Mouse (Mus musculus) olfactory bulb, adult 2 months (tissue): ENCODE data around the gene Pde6g.

ENCODE experiments used
- CTCF ChIP-seq: fragments of 200-500 bp; IDR thresholded peaks from 2 replicates; pipeline ENCODE4 v1.5.1; 2012; ENCODE audit warnings: low read depth, mild to moderate bottlenecking, low read length, moderate library complexity; ENCODE audit not compliant: insufficient read depth
- POLR2A ChIP-seq: fragments of 200-500 bp; IDR thresholded peaks from 2 replicates; pipeline ENCODE4 v1.6.1; 2012; ENCODE audit warnings: mild to moderate bottlenecking, low read depth, low read length, moderate library complexity; ENCODE audit not compliant: insufficient read depth

DNA sequence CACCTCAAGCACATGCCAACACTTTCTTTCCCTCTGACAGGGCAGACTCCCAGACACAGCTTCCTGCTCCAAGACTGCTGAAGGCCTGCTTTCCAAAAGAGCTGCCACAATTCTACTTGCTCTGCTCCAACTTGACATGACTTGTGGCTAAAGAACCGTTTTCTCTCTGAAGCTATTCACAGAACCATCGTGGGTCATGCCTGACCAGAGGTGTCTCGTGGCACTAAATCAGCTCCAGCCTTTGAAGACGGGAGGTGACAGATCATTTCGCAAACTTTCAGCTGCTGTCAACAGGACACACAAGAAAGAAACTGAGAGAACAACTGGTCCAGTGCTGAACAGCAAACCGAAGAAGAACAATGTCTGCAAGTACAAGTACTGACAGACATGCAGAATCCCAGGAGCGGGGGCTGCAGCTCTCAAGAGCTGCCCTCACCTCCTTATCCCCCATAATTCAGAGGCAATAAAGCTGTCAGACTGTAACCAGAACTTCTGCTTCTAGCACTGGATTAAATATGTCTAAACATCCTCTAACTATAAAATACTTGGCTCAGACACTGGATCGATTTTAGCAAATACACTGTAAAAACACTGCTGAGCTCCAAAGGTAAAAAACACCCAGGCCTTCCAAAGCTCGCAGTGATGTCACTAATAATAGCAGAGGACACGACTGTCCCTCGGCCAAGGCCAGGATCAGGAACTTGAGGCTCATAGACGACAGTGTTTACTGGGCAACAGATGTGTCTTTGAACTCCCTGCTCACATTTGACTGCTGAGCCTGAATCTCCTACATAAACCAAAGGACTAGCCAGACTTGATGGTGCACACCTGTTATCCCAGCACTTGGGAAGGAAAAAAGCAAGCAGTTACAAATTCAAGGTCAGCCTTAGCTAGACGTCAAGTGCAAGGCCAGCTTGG is 30.4 kb downstream of the Pde6g start:
- TF ChIP-seq CTCF (no peak), POLR2A (no peak)
